Mouse (Mus musculus) macrophage (primary cell): ENCODE measurements at regions not wholly inside any gene's neighbourhood (a gene's known extent, or its start where the extent isn't known, plus 50 kb on each side); places are given as distances from the start of the nearest gene placed in this dataset.
A peak's percentile ranks its signal among the peaks of the same experiment; 100 is the strongest.

Experiments
- H3K27ac ChIP-seq: fragments of 350-480 bp; formaldehyde crosslinking; 2 replicates; pipeline ENCODE4 v1.9.0; 2021
- H3K36me3 ChIP-seq: fragments of 350-480 bp; formaldehyde crosslinking; 2 replicates; pipeline ENCODE4 v1.9.0; 2021; ENCODE audit errors: inconsistent target
- H3K4me3 ChIP-seq: fragments of 350-480 bp; formaldehyde crosslinking; 2 replicates; pipeline ENCODE4 v1.9.0; 2021; ENCODE audit errors: inconsistent target
- H3K79me2 ChIP-seq: fragments of 350-480 bp; formaldehyde crosslinking; 2 replicates; pipeline ENCODE4 v1.9.0; 2021; ENCODE audit errors: inconsistent target
- WGBS: methylation state at CpG from one replicate; pipeline ENCODE4 v1.1.7; 2026; ENCODE audit warnings: inconsistent platforms; ENCODE audit not compliant: missing documents; 5-methylcytosine and 5-hydroxymethylcytosine counted together

- WGBS: 92% methylated on average over 4 of the region's 4 CpGs
These were observed 226.6 kb upstream of the Prdm1 start for GRCm38 (mm10) chr10:44754930-44755329.

GRCm38 (mm10) chr10:44752719-44753390, 224.6 kb upstream of the Prdm1 start:
- H3K79me2 ChIP-seq: no peaks in the 10 kb centered on the region
- 90% methylated on average over 8 of the region's 8 CpGs for WGBS
- H3K4me3 ChIP-seq: no peak overlapping the region
- H3K36me3 ChIP-seq: no peaks in the 10 kb centered on the region
- no peak overlapping the region for H3K27ac ChIP-seq

More at GRCm38 (mm10) chr10:44754930-44755329, 226.6 kb upstream of the Prdm1 start:
- Histone ChIP-seq H3K36me3 (no peaks in the 10 kb centered on the region), H3K27ac (no peak overlapping the region), H3K4me3 (no peak overlapping the region), H3K79me2 (no peaks in the 10 kb centered on the region)

GRCm38 (mm10) chr10:44751061-44751460, 222.8 kb upstream of the Prdm1 start:
- Histone ChIP-seq H3K27ac (no peak overlapping the region), H3K36me3 (no peaks in the 10 kb centered on the region), H3K4me3 (no peak overlapping the region), H3K79me2 (no peaks in the 10 kb centered on the region)
- 88% methylated on average over 4 of the region's 6 CpGs for WGBS

- no peak overlapping the region for H3K4me3 ChIP-seq
- H3K79me2 ChIP-seq: no peaks in the 10 kb centered on the region
- WGBS: 71% methylated on average over 4 of the region's 4 CpGs
- H3K27ac ChIP-seq: no peak overlapping the region
- no peaks in the 10 kb centered on the region for H3K36me3 ChIP-seq
These were observed 220.9 kb upstream of the Prdm1 start for GRCm38 (mm10) chr10:44749206-44749605.

GRCm38 (mm10) chr10:44747419-44747818, 219.1 kb upstream of the Prdm1 start:
- no peak overlapping the region for H3K27ac ChIP-seq
- 92% methylated on average over 3 of the region's 3 CpGs for WGBS
- no peaks in the 10 kb centered on the region for H3K79me2 ChIP-seq
- no peaks in the 10 kb centered on the region for H3K36me3 ChIP-seq
- no peak overlapping the region for H3K4me3 ChIP-seq

- Histone ChIP-seq H3K79me2 (no peaks in the 10 kb centered on the region), H3K36me3 (no peaks in the 10 kb centered on the region), H3K4me3 (no peak overlapping the region), H3K27ac (no peak overlapping the region)
- WGBS: 100% methylated on average over 2 of the region's 2 CpGs
These were observed 215.9 kb upstream of the Prdm1 start for GRCm38 (mm10) chr10:44744221-44744620.

- WGBS: 94% methylated on average over 5 of the region's 5 CpGs
- Histone ChIP-seq H3K79me2 (no peaks in the 10 kb centered on the region), H3K27ac (no peak overlapping the region), H3K4me3 (no peak overlapping the region), H3K36me3 (no peaks in the 10 kb centered on the region)
These were observed 205.3 kb upstream of the Prdm1 start for GRCm38 (mm10) chr10:44733641-44734040.

GRCm38 (mm10) chr10:44730721-44731120, 202.4 kb upstream of the Prdm1 start:
- WGBS: 91% methylated on average over 8 of the region's 8 CpGs
- Histone ChIP-seq H3K36me3 (no peaks in the 10 kb centered on the region), H3K27ac (no peak overlapping the region), H3K4me3 (no peak overlapping the region), H3K79me2 (no peaks in the 10 kb centered on the region)

- H3K36me3 ChIP-seq: no peaks in the 10 kb centered on the region
- H3K79me2 ChIP-seq: no peaks in the 10 kb centered on the region
- peak overlapping the region; percentile 7; the same call in 1 of the 2 replicates for H3K27ac ChIP-seq
- 29% methylated on average over 4 of the region's 4 CpGs for WGBS
- no peak overlapping the region for H3K4me3 ChIP-seq
These were observed 200.7 kb upstream of the Prdm1 start for GRCm38 (mm10) chr10:44728963-44729362.

- H3K4me3 ChIP-seq: no peak overlapping the region
These were observed 196.3 kb upstream of the Prdm1 start for GRCm38 (mm10) chr10:44724575-44724974.

GRCm38 (mm10) chr10:44723845-44724244, 195.5 kb upstream of the Prdm1 start:
- 67% methylated on average over 1 of the region's 1 CpGs for WGBS
- H3K79me2 ChIP-seq: no peaks in the 10 kb centered on the region
- H3K36me3 ChIP-seq: no peaks in the 10 kb centered on the region
- H3K27ac ChIP-seq: no peak overlapping the region
- H3K4me3 ChIP-seq: no peak overlapping the region

More at GRCm38 (mm10) chr10:44724575-44724974, 196.3 kb upstream of the Prdm1 start:
- 77% methylated on average over 3 of the region's 3 CpGs for WGBS
- Histone ChIP-seq H3K27ac (no peak overlapping the region), H3K36me3 (no peaks in the 10 kb centered on the region), H3K79me2 (no peaks in the 10 kb centered on the region)

GRCm38 (mm10) chr10:44723321-44723720, 195.0 kb upstream of the Prdm1 start:
- Histone ChIP-seq H3K27ac (no peak overlapping the region), H3K4me3 (no peak overlapping the region), H3K79me2 (no peaks in the 10 kb centered on the region), H3K36me3 (no peaks in the 10 kb centered on the region)
- 95% methylated on average over 5 of the region's 5 CpGs for WGBS

GRCm38 (mm10) chr10:44721670-44722069, 193.4 kb upstream of the Prdm1 start:
- no peak overlapping the region for H3K4me3 ChIP-seq
- no peaks in the 10 kb centered on the region for H3K79me2 ChIP-seq
- H3K27ac ChIP-seq: no peak overlapping the region
- 84% methylated on average over 7 of the region's 10 CpGs for WGBS
- H3K36me3 ChIP-seq: no peaks in the 10 kb centered on the region

- no peaks in the 10 kb centered on the region for H3K79me2 ChIP-seq
- H3K4me3 ChIP-seq: no peak overlapping the region
- WGBS: 95% methylated on average over 5 of the region's 5 CpGs
- no peak overlapping the region for H3K27ac ChIP-seq
- no peaks in the 10 kb centered on the region for H3K36me3 ChIP-seq
These were observed 188.3 kb upstream of the Prdm1 start for GRCm38 (mm10) chr10:44716612-44717011.

GRCm38 (mm10) chr10:44715902-44716301, 187.6 kb upstream of the Prdm1 start:
- Histone ChIP-seq H3K36me3 (no peaks in the 10 kb centered on the region), H3K27ac (no peak overlapping the region), H3K4me3 (no peak overlapping the region), H3K79me2 (no peaks in the 10 kb centered on the region)

- WGBS: 91% methylated on average over 4 of the region's 4 CpGs
These were observed 180.5 kb upstream of the Prdm1 start for GRCm38 (mm10) chr10:44708830-44709229.

More at GRCm38 (mm10) chr10:44708830-44709229, 180.5 kb upstream of the Prdm1 start:
- H3K4me3 ChIP-seq: no peak overlapping the region
- H3K27ac ChIP-seq: no peak overlapping the region
- no peaks in the 10 kb centered on the region for H3K79me2 ChIP-seq
- H3K36me3 ChIP-seq: no peaks in the 10 kb centered on the region
